Mouse (Mus musculus): ENCODE measurements around the gene Pappa. TPM values are rescaled to one million over a fixed set of nuclear protein-coding genes. Genes with fewer than 3 reads are reported as not detected.

Gene Pappa
- polyA plus RNA-seq, 1 experiment: not detected

DNA sequence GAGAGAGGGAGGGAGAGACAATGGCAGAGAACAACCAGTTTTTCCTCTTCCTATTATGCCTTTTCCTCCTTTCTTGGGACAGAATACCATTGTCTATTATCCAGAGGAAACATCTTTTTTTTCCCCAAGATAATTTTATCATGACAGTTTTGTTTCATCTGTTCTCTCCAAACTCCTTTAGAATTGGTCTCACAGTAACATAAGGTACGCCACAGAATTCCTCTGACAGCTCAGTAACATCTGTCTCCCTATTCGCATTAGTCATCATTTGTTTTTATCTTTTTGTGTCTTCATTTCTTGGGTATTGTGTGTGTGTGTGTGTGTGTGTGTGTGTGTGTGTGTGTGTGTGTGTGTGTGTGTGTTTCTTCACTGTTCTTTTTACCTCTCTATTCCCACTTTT lies 201.8 kb downstream of the Pappa start:
- no peak for TF ChIP-seq GATA1 (IDR thresholded peaks at IDR 0.05; ENCODE audit: low read length)

DNA sequence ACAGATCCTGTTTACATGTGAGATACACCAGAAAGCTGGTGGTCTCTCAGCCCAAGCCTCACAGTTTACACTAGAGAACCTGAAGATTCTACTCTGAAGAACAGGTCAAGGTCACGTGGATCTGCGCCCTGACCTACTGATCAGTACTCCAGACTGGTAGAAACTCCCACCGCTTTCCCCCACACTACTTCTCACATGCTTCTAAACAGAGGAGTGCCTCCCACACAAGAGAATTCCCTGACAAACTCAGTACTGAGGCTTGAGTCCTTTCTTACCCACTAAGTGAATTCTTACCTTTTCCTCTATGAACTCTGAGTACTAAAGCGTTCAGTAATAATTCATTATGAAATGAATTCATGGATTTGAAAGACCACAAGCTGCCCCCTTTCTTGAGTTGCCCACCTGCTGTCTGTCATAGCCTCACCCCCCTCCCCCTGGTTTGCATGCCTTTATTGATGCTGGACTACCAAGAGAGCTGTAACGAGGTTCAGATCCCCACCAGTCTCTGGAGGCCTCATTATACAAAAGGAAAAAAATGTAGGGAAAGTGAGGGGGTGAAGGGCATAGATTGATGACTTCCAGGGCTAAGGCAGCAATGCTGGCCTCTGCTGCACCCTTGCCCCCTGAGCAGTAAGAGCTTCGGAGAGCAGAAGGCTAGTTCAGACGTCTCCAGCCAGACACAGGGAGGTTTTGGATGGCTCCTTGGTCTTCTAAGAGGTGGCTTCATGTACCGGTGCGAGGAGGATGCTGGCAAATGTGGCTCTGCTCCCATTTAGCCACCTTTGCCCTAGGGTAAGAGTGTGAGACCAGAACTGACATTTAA lies 204.7 kb downstream of the Pappa start:
- TF ChIP-seq GATA1 (IDR thresholded peaks at IDR 0.05; ENCODE audit: low read length): no peak

DNA sequence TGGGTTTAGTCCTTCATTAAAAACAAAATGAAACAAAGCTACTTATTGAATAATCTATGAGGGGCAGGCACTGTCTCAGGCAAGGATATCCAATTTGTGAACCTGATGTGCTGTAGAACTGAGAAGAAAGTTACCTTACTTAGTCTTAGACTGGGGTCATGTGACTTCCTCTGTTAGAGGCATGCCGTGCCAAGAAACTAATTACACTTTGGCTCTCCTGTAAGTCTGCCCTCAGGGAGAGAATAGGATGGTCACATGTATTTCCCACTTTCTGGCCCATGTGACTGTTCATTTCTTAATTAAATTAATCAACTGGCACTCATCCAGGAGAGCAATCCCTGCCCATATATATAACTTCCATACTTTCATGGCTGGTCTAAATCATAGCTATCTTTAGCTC lies 209.7 kb downstream of the Pappa start:
- no peak for TF ChIP-seq GATA1 (IDR thresholded peaks at IDR 0.05; ENCODE audit: low read length)

DNA sequence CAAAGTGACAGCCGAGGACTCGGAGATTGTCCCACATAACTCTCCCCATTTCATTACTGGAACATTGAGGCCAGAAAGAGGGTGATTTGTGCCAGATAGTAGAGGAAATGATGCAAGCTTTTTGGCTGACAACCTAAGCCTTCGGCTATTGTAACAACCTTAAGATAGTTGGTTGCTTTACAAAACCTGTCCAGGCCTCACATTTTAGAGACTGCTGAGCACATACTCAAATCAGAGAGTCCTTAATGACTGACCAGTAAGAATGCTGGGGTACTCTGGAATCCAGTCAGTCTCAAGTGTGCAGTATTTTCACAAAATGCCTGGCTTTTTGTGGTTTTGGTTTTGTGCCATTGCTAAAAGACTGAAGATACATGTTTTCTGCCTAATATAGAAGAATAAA lies 217.8 kb downstream of the Pappa start:
- no peak for TF ChIP-seq GATA1 (IDR thresholded peaks at IDR 0.05; ENCODE audit: low read length)

DNA sequence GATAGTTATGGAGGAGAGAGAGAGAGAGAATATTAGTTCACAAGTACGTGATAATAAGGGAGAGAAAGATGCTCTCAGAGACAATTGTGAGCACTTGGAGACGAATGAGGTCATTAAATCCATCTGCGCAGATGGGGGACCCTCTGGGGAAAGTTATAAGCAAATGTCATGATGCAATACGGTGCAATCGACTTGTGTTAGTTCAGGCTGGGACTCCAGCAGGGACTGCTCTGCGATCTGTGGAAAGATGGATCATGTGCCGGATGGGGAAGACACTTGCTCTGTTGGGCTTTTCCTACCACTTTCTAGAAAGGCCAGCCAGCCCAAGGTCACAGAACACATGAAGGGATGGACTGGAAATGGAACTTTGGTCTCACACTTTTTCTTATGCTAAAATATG lies 226.5 kb downstream of the Pappa start:
- TF ChIP-seq GATA1 (IDR thresholded peaks at IDR 0.05; ENCODE audit: low read length): no peak

DNA sequence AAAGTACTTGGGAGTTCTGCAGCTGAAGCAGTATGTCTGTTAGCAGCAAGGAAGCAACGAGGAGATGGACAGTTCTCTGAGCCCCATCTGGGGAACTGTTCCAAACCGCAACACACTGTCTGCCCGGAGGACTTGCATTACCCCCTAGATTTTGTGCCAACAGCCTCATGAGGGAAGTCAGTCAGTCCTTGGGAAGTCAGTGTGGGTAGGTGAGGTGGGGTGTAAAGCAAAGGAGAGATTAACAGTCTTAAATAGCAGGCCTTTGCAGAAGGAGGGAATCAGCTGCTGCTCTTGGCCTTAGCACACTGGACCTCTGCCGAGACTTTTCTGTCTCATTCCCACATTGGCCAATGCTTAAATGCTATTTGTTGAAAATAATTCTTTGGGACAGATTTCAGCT lies 230.6 kb downstream of the Pappa start:
- no peak for TF ChIP-seq GATA1 (IDR thresholded peaks at IDR 0.05; ENCODE audit: low read length)

DNA sequence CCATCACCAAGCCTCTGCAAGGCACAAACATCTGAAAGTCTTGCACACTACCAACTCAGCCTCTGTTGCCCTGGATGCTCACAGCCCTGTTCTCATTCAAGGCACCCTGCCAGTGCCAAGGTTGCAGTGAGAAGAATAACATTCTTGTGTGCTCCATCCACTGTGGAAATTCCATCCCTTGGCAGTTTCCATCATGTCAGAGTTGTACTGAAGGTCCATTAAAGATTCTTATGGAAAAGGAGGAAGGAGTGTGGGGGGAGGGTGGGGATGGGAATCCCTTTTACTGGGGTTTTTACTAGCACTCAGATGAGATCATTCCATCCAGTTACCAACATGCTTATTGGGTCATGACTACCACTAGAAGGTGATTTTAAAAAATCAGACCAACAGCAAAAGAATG lies 243.2 kb downstream of the Pappa start:
- TF ChIP-seq GATA1 (IDR thresholded peaks at IDR 0.05; ENCODE audit: low read length): no peak

DNA sequence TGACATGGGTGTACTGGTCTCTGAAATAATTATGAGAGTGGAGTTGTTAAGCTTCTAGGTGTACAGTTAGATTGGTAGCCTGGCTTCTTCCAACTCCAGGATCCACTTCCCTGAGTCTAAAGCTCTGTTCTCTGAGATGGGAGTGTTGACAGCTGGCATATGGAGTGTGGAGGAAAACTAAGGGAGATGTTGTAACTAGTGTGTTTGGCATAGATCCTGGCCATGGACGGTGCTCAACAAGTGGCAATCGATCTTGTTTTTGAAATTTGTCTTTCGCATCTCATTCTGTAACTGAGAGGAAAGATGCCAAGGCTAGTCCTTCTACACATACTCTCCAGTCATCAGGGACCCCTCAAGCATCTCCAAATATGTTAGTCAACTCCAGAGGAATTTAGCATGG lies 248.8 kb downstream of the Pappa start:
- TF ChIP-seq GATA1 (IDR thresholded peaks at IDR 0.05; ENCODE audit: low read length): no peak

DNA sequence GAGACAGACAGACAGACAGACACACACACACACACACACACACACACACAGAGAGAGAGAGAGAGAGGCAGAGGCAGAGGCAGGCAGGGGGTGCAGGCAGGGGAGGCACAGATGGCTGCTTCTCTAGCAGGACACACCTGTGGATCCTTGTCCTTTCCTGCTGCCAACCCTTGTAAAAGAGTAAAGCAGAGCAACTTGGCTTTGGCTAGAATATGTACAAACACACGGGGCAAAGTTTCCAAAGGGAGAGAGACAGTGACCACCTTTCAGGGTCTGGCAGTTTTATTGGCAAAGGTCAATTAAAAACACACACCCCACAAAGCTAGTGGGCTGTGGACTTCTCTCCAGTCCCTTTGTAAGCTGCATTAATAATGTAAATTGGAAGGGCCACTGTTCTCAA lies 249.9 kb downstream of the Pappa start:
- no peak for TF ChIP-seq GATA1 (IDR thresholded peaks at IDR 0.05; ENCODE audit: low read length)

DNA sequence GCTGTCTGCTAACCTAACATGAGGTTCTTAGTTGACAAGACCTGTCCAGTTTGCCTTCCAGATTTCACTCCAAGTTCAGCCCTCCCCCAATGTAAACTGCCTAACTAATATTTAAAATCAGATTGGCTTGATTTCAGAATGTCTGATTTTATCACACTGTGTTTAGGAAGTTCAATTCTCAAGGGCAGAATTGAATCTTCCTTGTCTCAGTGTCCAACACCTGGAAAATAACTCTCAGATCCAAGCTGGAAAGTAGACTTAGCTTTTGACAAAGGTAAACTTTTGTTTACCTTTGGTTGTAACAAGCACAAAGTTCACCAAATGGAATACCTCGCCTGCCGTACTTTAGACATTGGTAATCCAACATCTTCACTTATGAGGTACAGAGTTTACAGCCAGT lies 252.6 kb downstream of the Pappa start:
- no peak for TF ChIP-seq GATA1 (IDR thresholded peaks at IDR 0.05; ENCODE audit: low read length)

DNA sequence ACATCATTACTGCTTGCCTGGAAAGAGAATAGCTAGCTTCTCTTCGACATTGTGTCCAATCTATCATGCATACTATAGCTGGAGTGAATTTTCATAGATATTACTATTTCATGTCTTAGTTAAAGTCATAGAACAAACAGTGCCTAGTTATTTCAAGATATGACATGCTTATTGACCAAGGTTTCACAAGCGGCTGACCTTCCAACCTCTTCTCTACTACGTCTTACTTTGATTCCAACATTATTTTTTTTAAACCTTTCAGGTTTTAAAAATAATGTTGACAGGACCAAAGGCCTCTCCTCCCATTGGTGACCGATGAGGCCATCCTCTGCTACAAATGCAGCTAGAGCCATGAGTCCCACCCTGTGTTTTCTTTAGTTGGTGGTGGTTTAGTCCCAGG lies 255.5 kb downstream of the Pappa start:
- no peak for TF ChIP-seq GATA1 (IDR thresholded peaks at IDR 0.05; ENCODE audit: low read length)

DNA sequence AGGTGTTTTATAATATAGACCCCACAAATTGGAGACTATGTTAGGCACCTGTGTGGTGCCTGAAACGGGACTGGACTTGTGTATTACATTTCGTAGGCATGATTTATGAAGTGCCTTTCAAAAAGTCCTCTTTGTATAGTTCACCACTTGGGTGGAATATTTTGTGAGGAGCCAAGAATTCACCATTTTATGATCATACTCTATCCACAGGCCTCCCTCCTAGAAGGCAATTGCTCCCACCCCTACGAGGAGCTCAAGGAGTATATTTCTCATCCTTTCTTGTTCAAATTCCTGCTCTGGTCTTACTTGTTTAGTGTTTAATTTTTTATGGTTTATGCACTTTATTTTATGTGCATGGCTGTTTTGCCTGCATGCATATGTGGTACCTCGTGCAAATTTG lies 259.1 kb downstream of the Pappa start:
- TF ChIP-seq GATA1 (IDR thresholded peaks at IDR 0.05; ENCODE audit: low read length): no peak

DNA sequence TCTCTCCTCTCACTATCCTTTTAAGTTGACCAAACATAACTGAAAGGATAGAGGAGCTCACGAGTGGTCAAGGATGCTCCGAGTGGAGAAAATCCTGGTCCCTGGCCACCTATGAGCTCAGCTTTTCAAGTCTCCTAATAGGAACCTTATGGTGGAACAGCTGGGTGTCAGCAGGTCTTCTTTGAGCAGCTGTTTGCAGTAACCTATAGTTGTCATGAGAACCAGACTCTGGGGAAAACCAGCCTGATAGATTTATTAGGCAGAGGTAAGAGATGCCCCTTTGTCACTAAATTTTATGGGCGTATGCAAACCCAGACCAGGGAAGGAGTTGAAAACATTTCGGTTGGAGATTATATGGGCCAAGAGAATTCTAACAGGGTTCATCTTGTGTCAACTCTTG lies 267.0 kb downstream of the Pappa start:
- no peak for TF ChIP-seq GATA1 (IDR thresholded peaks at IDR 0.05; ENCODE audit: low read length)

DNA sequence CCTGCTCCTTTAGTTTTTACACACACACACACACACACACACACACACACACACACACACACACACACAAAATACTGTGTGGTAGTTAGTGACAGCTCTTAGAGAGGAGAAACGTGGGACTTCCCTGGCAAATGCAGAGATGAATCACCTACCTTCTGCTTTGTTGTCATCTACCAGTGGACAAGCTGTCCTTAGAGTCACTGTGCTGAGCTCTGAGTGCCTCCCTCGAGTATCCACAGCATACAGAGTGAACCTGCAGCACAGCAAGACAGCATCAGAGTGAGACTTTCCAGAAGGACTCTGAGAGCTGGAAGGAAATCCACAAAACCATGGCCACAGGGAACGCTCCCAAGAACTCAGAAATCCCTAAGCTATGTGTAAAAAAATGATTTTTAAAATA lies 272.8 kb downstream of the Pappa start:
- no peak for TF ChIP-seq GATA1 (IDR thresholded peaks at IDR 0.05; ENCODE audit: low read length)

DNA sequence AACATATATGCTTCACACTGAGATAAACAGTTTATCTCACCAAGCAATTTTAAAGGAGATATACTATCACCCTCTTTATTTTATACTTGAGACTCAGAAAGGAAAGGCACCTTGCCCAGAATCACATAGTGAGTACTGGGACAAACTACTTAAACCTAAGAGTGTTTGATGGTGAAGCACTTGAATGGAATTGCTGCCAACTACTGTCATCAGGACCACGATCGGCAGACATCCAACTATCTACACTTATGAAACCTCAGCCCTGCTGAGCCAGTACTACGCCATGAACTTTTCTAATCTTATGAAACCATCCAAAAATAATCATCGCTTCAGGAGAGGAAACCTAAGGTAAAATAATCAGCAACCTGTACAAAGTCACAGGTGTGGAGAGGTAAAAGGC lies 275.5 kb downstream of the Pappa start:
- TF ChIP-seq GATA1 (IDR thresholded peaks at IDR 0.05; ENCODE audit: low read length): no peak

DNA sequence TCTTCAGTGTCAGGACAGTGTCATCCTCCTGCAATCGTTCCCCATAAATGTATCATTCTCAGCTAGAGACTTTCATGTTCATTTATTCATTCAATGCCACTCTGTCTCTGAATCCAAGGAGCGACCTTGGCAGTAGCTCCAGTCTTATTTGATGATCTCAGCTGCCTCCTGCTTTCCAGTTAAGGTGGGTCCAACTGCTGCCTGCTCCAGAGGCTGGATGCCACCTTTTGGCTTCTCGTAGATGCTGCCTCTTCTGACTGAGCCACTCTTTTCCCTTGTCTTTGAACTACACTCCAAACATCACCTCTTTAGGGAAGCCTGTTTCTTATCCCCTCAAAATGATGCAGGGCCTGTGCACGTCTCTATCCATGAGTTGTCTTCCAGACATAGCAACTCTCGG lies 278.3 kb downstream of the Pappa start:
- TF ChIP-seq GATA1 (IDR thresholded peaks at IDR 0.05; ENCODE audit: low read length): no peak

DNA sequence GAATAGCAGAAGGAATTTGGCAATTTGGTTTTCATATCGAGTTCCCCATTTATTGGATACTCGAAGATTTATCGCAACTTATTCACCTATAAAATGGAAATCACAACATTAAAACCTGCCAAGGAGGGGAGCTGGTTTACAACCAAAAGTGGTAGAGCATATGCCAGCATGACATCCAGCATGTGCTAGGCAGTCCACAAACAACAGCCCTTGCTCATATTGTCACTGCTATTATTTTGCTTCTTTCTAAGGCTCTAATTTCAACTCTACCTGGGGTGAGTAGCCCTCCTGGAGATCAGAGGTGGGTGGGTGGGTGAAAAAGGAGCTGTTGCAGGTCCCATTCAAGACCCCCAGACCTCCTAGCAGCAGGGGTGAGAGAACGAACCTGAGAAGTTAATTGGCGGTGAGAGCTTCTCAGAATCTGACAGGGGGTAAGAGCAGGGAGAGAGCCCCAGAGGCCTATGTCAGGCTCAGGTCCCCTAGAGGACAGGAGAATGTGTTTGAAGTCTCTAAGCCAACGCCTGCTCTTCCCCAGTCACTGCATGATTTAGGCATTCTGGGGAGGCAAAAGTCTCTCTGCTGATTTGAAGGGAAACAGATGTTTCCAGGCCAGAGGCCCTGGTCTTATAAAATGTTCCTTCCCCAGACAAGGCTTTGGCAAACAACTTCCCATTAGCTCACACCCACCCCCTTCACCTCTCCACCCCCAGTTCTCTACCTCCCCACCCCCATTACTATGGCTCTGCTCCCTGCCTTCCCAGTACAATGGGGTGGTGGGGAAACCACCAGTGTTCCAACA lies 279.1 kb downstream of the Pappa start:
- no peak for TF ChIP-seq GATA1 (IDR thresholded peaks at IDR 0.05; ENCODE audit: low read length)

All from G1E-ER4 (cell line).